Mouse (Mus musculus) C3H10T1/2 (cell line): Measurements from ENCODE around the gene Samd11. TPM values are rescaled to one million over a fixed set of nuclear protein-coding genes. Genes with fewer than 3 reads are reported as not detected.

Experiments
- polyA plus RNA-seq, 2 experiments: library from polyadenylated mRNA; unstranded; fragments of >200 nt; fragmentation: generic; extraction: Trizol; gene quantifications; one replicate each; pipeline ENCODE4 v1.2.1; 2012; ENCODE audit warnings: missing spikeins in 2 of 2

The Samd11 gene
- under 1 TPM; 0.02 to 0.05 TPM for polyA plus RNA-seq

GRCm38 (mm10) chr4:156255078-156255839 is at the start of gene Samd11:
Samd11 (minus strand) TSS chr4:156255657.

GRCm38 (mm10) chr4:156235808-156236533 is 19.5 kb downstream of the Samd11 start, which contains the start of gene Noc2l:
Noc2l (plus strand) TSS chr4:156236010.

GRCm38 (mm10) chr4:156234701-156235213 is 20.7 kb downstream of the Samd11 start, which contains the start of gene Plekhn1:
Plekhn1 (minus strand) TSS chr4:156234857.

GRCm38 (mm10) chr4:156215649-156216048 is 39.8 kb downstream of the Samd11 start, which contains the start of gene Perm1:
Perm1 (plus strand) TSS chr4:156215868.

GRCm38 (mm10) chr4:156203001-156203412 is 52.5 kb downstream of the Samd11 start, which contains the start of gene AW011738:
AW011738 (plus strand) TSS chr4:156203304.

GRCm38 (mm10) chr4:156200623-156201475 is 54.6 kb downstream of the Samd11 start, which contains the start of gene Isg15:
Isg15 (minus strand) TSS chr4:156200818.

GRCm38 (mm10) chr4:156197131-156197828 is 58.2 kb downstream of the Samd11 start, which contains the start of gene Agrn:
Agrn (minus strand) TSS chr4:156197488.

Other genes with a start within 250 kb of the Samd11 start
- gene Tnfrsf4, start 241.8 kb downstream of the Samd11 start, polyA plus RNA-seq, result 1 to 10 TPM in 1 of 2 experiments, under 1 TPM in 1; 0.16 to 1.3 TPM
- gene Tnfrsf18, start 229.5 kb downstream of the Samd11 start, polyA plus RNA-seq, result 1 to 10 TPM in 1 of 2 experiments, under 1 TPM in 1; 0.08 to 1.6 TPM
- gene Ttll10, start 196.2 kb downstream of the Samd11 start, polyA plus RNA-seq, result under 1 TPM in 1 of 2 experiments, not detected in 1; 0.08 TPM
- gene 9430015G10Rik, start 145.7 kb downstream of the Samd11 start, polyA plus RNA-seq, result 10 to 100 TPM in 1 of 2 experiments, 1 to 10 TPM in 1; 5.3 to 22.4 TPM
- under 1 TPM; 0.07 to 0.42 TPM for gene Rnf223, start 125.1 kb downstream of the Samd11 start, polyA plus RNA-seq
- 10 to 100 TPM in 1 of 2 experiments, 1 to 10 TPM in 1; 2.6 to 26.9 TPM for gene Agrn, start 58.2 kb downstream of the Samd11 start, polyA plus RNA-seq
- 10 to 100 TPM in 1 of 2 experiments, 1 to 10 TPM in 1; 1.3 to 22.7 TPM for gene Isg15, start 54.8 kb downstream of the Samd11 start, polyA plus RNA-seq
- under 1 TPM in 1 of 2 experiments, not detected in 1; 0.05 TPM for gene AW011738, start 52.4 kb downstream of the Samd11 start, polyA plus RNA-seq
- gene Perm1, start 39.8 kb downstream of the Samd11 start, polyA plus RNA-seq, result under 1 TPM; 0.04 to 0.17 TPM
- 10 to 100 TPM in 1 of 2 experiments, 1 to 10 TPM in 1; 4.8 to 12.4 TPM for gene Plekhn1, start 20.8 kb downstream of the Samd11 start, polyA plus RNA-seq
- gene Noc2l, start 19.6 kb downstream of the Samd11 start, polyA plus RNA-seq, result 10 to 100 TPM; 23.0 to 82.0 TPM
- gene Vmn2r-ps159, start 75.4 kb upstream of the Samd11 start, polyA plus RNA-seq, result not detected